Mouse (Mus musculus) olfactory bulb, adult 2 months (tissue): Measurements from ENCODE around the gene Cd70.

Experiments
- CTCF ChIP-seq: fragments of 200-500 bp; IDR thresholded peaks from 2 replicates; pipeline ENCODE4 v1.5.1; 2012; ENCODE audit warnings: low read depth, mild to moderate bottlenecking, low read length, moderate library complexity; ENCODE audit not compliant: insufficient read depth
- POLR2A ChIP-seq: fragments of 200-500 bp; IDR thresholded peaks from 2 replicates; pipeline ENCODE4 v1.6.1; 2012; ENCODE audit warnings: mild to moderate bottlenecking, low read depth, low read length, moderate library complexity; ENCODE audit not compliant: insufficient read depth

DNA sequence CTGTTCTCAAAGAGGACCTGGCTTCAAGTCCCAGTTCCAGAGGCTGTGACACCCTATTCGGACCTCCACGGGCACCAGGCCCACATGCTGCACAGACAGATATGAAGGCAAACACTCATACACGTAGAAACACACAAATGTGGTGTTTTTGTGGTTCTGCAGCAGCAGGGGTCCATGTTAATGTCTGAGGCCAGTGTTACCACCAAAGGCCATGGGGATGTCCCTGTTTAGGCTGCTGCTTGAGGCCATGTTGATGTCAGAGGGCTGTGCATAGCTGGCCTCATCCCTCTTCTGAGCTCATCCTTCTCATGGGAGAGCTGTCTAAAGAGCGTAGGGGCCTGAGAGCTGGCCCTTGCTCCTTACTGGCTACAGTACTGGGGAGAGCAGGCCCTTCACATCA, 10.9 kb downstream of the Cd70 start:
- TF ChIP-seq CTCF: no peak
- TF ChIP-seq POLR2A: no peak
